Mouse (Mus musculus) lung, adult 2 months (tissue): ENCODE data around the gene D630003M21Rik.
A peak's percentile ranks its signal among the peaks of the same experiment; 100 is the strongest.

Experiments
- CTCF ChIP-seq: fragments of 200-500 bp; IDR thresholded peaks from 2 replicates; pipeline ENCODE4 v1.5.1; 2011; ENCODE audit warnings: mild to moderate bottlenecking, low read length, control low read depth; ENCODE audit not compliant: insufficient read depth
- POLR2A ChIP-seq: fragments of 200-500 bp; IDR thresholded peaks from 2 replicates; pipeline ENCODE4 v1.6.1; 2011; ENCODE audit warnings: low read depth, mild to moderate bottlenecking, control low read depth, low read length, borderline replicate concordance; ENCODE audit errors: extremely low read depth

DNA sequence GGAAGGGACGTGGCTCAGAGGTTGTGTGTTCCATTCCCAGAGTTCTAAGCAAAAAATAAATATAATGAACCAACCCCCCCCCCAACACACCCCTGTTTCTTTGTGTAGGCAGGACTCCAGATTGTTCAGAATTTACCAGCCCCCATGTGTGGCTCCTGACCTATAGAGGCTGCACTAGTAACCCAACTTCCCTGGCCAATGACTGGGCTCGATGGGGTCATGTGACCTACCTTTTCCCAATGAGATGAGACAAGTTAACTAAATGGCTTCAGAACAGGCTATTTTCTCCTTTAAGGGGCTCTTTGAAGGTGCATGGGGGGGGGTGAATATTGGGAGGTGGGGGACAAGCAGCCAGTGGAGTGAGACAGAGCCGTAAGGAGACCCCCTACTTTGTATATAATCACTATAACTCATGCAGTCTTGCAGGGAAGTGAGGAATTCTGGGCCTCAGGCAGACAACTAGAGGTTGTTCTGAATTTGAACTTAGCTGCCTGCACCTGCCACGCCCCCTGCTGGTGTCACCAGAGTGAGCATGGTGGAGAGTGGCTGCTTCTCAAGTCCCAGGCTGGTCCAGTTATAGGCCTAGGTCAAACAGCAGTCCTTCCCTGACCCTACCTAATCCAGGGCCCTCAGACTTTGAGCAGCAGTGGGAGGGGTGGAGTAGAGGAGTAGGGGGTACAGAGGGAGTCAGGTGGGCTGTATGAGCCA lies 17.1 kb downstream of the D630003M21Rik start:
- TF ChIP-seq CTCF (peak; percentile 34; the same call in 1 of the 2 replicates), POLR2A (no peak)
